Mouse (Mus musculus): ENCODE measurements around the gene B230217C12Rik. TPM values are rescaled to one million over a fixed set of nuclear protein-coding genes. Genes with fewer than 3 reads are reported as not detected.

Gene B230217C12Rik
- polyA plus RNA-seq, 1 experiment from 2014 or later, result 6.8 TPM

DNA sequence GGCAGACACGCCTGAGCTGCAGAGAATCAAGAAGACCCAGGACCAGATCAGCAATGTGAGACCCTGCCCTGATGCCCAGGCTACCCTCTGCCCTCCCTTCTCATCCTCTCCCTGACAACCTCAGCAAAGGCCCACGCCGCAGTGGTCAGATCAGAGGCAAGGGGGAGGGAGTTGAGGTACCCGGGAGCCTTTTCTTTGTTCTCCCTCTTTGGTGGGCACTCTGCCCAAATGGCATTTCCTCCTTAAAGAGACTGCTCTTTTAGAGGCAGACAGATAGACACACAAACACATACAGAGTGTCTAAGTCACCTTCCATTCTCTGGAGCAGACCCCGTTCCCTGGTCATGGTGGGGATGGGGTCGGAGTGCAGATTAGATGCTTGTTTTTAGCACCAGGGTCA lies 15.7 kb upstream of the B230217C12Rik start:
- no peak for ATAC-seq (ENCODE audit: insufficient read depth)
- no peaks in the 10 kb centered on the region for H3K27me3 ChIP-seq (ENCODE audit: insufficient read depth, low read length)
- H3K4me2 ChIP-seq, result no peak overlapping the region
- peaks cover 4% of the 10 kb centered on the region; the same call in 1 of the 2 replicates for H3K4me1 ChIP-seq (ENCODE audit: insufficient read depth)
- H3K9me3 ChIP-seq (ENCODE audit: low read depth, low read length), result no peaks in the 10 kb centered on the region
- no peak overlapping the region for H3K4me3 ChIP-seq (ENCODE audit: low read depth, low read length)
- DNase-seq, result no peak
- H3K36me3 ChIP-seq (ENCODE audit: insufficient read depth), result peaks cover 90% of the 10 kb centered on the region
- no peak for TF ChIP-seq CTCF (IDR thresholded peaks at IDR 0.05; ENCODE audit: low read depth)
- no peak overlapping the region for H3K9ac ChIP-seq
- H3K27ac ChIP-seq (ENCODE audit: low read depth), result no peak overlapping the region
- WGBS, result 58% methylated on average over 6 of the region's 6 CpGs

DNA sequence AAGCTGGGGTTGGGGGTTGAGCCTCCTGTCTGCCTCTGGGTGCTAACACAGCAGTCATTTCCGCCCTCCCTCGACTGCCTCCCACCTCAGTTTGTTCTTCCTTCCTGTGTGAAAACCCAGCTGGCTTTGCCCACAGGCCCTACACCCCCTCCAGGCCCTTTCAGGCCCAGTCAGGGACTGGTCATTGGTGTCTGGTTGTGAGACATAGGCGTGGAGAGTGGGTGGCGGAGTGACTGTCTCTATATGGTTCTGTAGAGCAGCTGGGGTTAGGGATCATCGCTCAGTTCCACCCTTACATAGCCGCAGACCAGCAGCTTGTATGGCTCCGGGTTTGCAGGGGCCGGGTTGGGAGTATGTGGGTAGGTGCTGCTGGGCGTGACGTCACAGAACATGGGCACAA lies 15.3 kb upstream of the B230217C12Rik start:
- Histone ChIP-seq H3K27me3 (ENCODE audit: insufficient read depth, low read length) (no peaks in the 10 kb centered on the region), H3K36me3 (ENCODE audit: insufficient read depth) (peaks cover 94% of the 10 kb centered on the region), H3K4me3 (ENCODE audit: low read depth, low read length) (no peak overlapping the region), H3K4me2 (no peak overlapping the region), H3K4me1 (ENCODE audit: insufficient read depth) (peaks cover 4% of the 10 kb centered on the region; the same call in 1 of the 2 replicates), H3K9ac (no peak overlapping the region), H3K27ac (ENCODE audit: low read depth) (no peak overlapping the region), H3K9me3 (ENCODE audit: low read depth, low read length) (no peaks in the 10 kb centered on the region)
- ATAC-seq (ENCODE audit: insufficient read depth) (no peak), DNase-seq (no peak)
- no peak for TF ChIP-seq CTCF (IDR thresholded peaks at IDR 0.05; ENCODE audit: low read depth)
- 86% methylated on average over 10 of the region's 10 CpGs for WGBS

DNA sequence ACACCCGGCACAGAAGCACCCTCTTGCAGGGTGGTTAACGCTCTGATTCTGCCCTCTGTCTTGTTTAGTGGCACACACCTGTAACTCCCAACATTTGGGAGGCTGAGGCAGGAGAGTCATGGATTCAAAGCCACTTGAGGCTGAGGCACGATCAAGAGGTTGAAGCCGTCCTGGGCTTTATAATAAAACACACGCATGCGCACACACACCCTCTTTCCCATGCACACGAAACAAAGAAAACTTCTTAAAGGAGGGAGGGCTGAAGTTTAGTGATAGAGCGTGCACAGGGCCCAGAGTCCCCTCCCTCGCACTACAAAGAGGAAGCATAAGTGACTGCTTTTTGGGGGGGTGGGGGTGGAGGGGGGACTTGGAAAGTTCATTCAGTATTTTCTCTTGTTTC lies 14.6 kb upstream of the B230217C12Rik start:
- Histone ChIP-seq H3K4me3 (ENCODE audit: low read depth, low read length) (no peak overlapping the region), H3K9ac (no peak overlapping the region), H3K4me1 (ENCODE audit: insufficient read depth) (no peaks in the 10 kb centered on the region; the same call in 1 of the 2 replicates), H3K27ac (ENCODE audit: low read depth) (no peak overlapping the region), H3K4me2 (no peak overlapping the region), H3K9me3 (ENCODE audit: low read depth, low read length) (no peaks in the 10 kb centered on the region), H3K27me3 (ENCODE audit: insufficient read depth, low read length) (no peaks in the 10 kb centered on the region), H3K36me3 (ENCODE audit: insufficient read depth) (peaks cover 93% of the 10 kb centered on the region)
- no peak for TF ChIP-seq CTCF (IDR thresholded peaks at IDR 0.05; ENCODE audit: low read depth)
- 87% methylated on average over 9 of the region's 9 CpGs for WGBS
- ATAC-seq (ENCODE audit: insufficient read depth) (no peak), DNase-seq (no peak)

DNA sequence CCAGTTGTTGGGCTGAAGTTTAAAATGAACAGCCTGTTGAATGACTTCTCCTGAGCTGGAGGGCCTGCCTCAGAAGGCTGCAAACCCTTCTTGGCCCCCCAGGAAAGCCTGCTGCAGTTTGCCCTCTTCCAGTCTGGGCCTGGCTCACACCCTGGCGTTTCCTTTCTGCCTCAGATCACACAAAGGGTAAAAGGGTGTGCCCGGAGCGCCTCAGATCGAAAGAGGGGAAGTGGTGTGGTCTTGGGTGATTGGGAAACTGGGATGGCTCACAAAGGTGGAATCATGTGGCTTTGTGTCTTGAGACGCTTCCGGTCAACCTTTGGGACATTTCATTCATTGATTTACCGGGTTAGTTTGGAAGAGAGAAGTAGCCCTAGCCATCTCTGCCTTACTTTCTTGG lies 14.2 kb upstream of the B230217C12Rik start:
- DNase-seq (no peak), ATAC-seq (ENCODE audit: insufficient read depth) (no peak)
- H3K27me3 ChIP-seq (ENCODE audit: insufficient read depth, low read length), result no peaks in the 10 kb centered on the region
- 81% methylated on average over 7 of the region's 7 CpGs for WGBS
- no peak overlapping the region for H3K4me3 ChIP-seq (ENCODE audit: low read depth, low read length)
- H3K9ac ChIP-seq, result no peak overlapping the region
- peaks cover 88% of the 10 kb centered on the region for H3K36me3 ChIP-seq (ENCODE audit: insufficient read depth)
- no peak for TF ChIP-seq CTCF (IDR thresholded peaks at IDR 0.05; ENCODE audit: low read depth)
- H3K27ac ChIP-seq (ENCODE audit: low read depth), result no peak overlapping the region
- H3K9me3 ChIP-seq (ENCODE audit: low read depth, low read length), result no peaks in the 10 kb centered on the region
- H3K4me1 ChIP-seq (ENCODE audit: insufficient read depth), result no peaks in the 10 kb centered on the region; the same call in 1 of the 2 replicates
- no peak overlapping the region for H3K4me2 ChIP-seq

DNA sequence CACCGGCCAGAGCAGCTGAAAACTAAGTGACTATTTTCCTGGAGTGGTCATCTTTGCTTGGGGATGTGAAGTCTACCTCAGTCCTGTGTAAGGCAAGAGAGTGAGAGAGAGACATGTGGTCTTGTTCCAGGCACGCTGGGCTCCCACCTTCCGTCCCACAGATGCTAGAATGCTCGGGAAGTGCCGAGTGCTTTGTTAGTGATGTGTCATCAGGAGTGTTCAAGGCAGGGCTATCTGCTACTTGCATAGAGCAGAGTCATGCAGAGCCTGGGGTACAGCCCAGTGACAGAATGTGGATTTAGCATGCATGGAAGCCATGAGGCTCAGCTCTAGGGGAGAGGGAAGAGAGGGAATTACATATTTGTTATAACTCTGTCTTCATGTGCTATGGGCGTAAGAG lies 12.9 kb upstream of the B230217C12Rik start:
- Histone ChIP-seq H3K9ac (no peak overlapping the region), H3K4me1 (ENCODE audit: insufficient read depth) (no peaks in the 10 kb centered on the region; the same call in 1 of the 2 replicates)
- WGBS, result 78% methylated on average over 6 of the region's 6 CpGs

GRCm38 (mm10) chr11:97829365-97829764 lies 11.2 kb upstream of the B230217C12Rik start:
- DNase-seq (no peak), ATAC-seq (ENCODE audit: insufficient read depth) (no peak)
- H3K4me2 ChIP-seq, result no peak overlapping the region
- no peak for TF ChIP-seq CTCF (IDR thresholded peaks at IDR 0.05; ENCODE audit: low read depth)
- no peak overlapping the region for H3K27ac ChIP-seq (ENCODE audit: low read depth)
- no peaks in the 10 kb centered on the region for H3K27me3 ChIP-seq (ENCODE audit: insufficient read depth, low read length)
- no peak overlapping the region for H3K9ac ChIP-seq
- H3K4me1 ChIP-seq (ENCODE audit: insufficient read depth), result no peaks in the 10 kb centered on the region; the same call in 1 of the 2 replicates
- H3K9me3 ChIP-seq (ENCODE audit: low read depth, low read length), result no peaks in the 10 kb centered on the region
- H3K4me3 ChIP-seq (ENCODE audit: low read depth, low read length), result no peak overlapping the region
- whole genome bisulfite sequencing, result 87% methylated on average over 7 of the region's 7 CpGs
- H3K36me3 ChIP-seq (ENCODE audit: insufficient read depth), result peaks cover 90% of the 10 kb centered on the region

More for the DNA sequence above, 12.9 kb upstream of the B230217C12Rik start:
- Histone ChIP-seq H3K4me2 (no peak overlapping the region), H3K27ac (ENCODE audit: low read depth) (no peak overlapping the region), H3K36me3 (ENCODE audit: insufficient read depth) (peaks cover 88% of the 10 kb centered on the region), H3K27me3 (ENCODE audit: insufficient read depth, low read length) (no peaks in the 10 kb centered on the region), H3K4me3 (ENCODE audit: low read depth, low read length) (no peak overlapping the region), H3K9me3 (ENCODE audit: low read depth, low read length) (no peaks in the 10 kb centered on the region)
- TF ChIP-seq CTCF (IDR thresholded peaks at IDR 0.05; ENCODE audit: low read depth), result no peak
- DNase-seq (no peak), ATAC-seq (ENCODE audit: insufficient read depth) (no peak)

GRCm38 (mm10) chr11:97829913-97830476 lies 10.6 kb upstream of the B230217C12Rik start:
- Histone ChIP-seq H3K9me3 (ENCODE audit: low read depth, low read length) (no peaks in the 10 kb centered on the region), H3K9ac (no peak overlapping the region), H3K4me1 (ENCODE audit: insufficient read depth) (no peaks in the 10 kb centered on the region; the same call in 1 of the 2 replicates), H3K36me3 (ENCODE audit: insufficient read depth) (peaks cover 90% of the 10 kb centered on the region), H3K27ac (ENCODE audit: low read depth) (peak overlapping the region; percentile 30; the same call in 1 of the 2 replicates), H3K4me3 (ENCODE audit: low read depth, low read length) (no peak overlapping the region), H3K4me2 (no peak overlapping the region), H3K27me3 (ENCODE audit: insufficient read depth, low read length) (no peaks in the 10 kb centered on the region)
- TF ChIP-seq CTCF (IDR thresholded peaks at IDR 0.05; ENCODE audit: low read depth), result no peak
- ATAC-seq (ENCODE audit: insufficient read depth) (no peak), DNase-seq (no peak)
- WGBS, result 74% methylated on average over 12 of the region's 12 CpGs

All from lung, embryonic 14.5 days (tissue).